Mouse (Mus musculus) forebrain, embryonic 11.5 days (tissue): Measurements from ENCODE around the gene Zfyve19. TPM values are rescaled to one million over a fixed set of nuclear protein-coding genes. Genes with fewer than 3 reads are reported as not detected.

Source experiments
- ATAC-seq: fragments of 200-750 bp; cut with Nextera tagmentation; replicated peaks from 2 replicates; pipeline ENCODE4 v1.8.0; 2017; ENCODE audit warnings: moderate TSS enrichment; ENCODE audit not compliant: low FRiP score
- DNase-seq: peaks from one replicate; pipeline ENCODE4 v3.0.0-alpha.2; 2017; ENCODE audit warnings: low spot score
- H3K27ac ChIP-seq: fragments of 300-500 bp; sonication (generic); 2 replicates; pipeline ENCODE4 v1.5.1; 2014; ENCODE audit warnings: low read depth, low read length
- H3K27me3 ChIP-seq: fragments of 300-500 bp; sonication (generic); 2 replicates; pipeline ENCODE4 v1.6.1; 2014; ENCODE audit warnings: mild to moderate bottlenecking, low read length, mixed read lengths; ENCODE audit not compliant: control insufficient read depth, insufficient read depth
- H3K36me3 ChIP-seq: fragments of 300-500 bp; sonication (generic); 2 replicates; pipeline ENCODE4 v1.6.1; 2014; ENCODE audit warnings: mild to moderate bottlenecking, low read length, moderate library complexity, mixed read lengths; ENCODE audit not compliant: control insufficient read depth, insufficient read depth
- H3K4me1 ChIP-seq: fragments of 300-500 bp; sonication (generic); replicated peaks from 2 replicates; pipeline ENCODE4 v1.6.1; 2014; ENCODE audit warnings: low read length, mixed read lengths; ENCODE audit not compliant: control insufficient read depth, insufficient read depth
- H3K4me2 ChIP-seq: fragments of 300-500 bp; sonication (generic); 2 replicates; pipeline ENCODE4 v1.6.1; 2014; ENCODE audit warnings: low read depth, mild to moderate bottlenecking, low read length, moderate library complexity, mixed read lengths; ENCODE audit not compliant: severe bottlenecking
- H3K4me3 ChIP-seq: fragments of 300-500 bp; sonication (generic); 2 replicates; pipeline ENCODE4 v1.5.1; 2014; ENCODE audit warnings: low read depth, low read length
- H3K9ac ChIP-seq: fragments of 300-500 bp; sonication (generic); 2 replicates; pipeline ENCODE4 v1.6.1; 2014; ENCODE audit warnings: low read length
- H3K9me3 ChIP-seq: fragments of 300-500 bp; sonication (generic); 2 replicates; pipeline ENCODE4 v1.6.1; 2016; ENCODE audit warnings: low read length, mixed read lengths; ENCODE audit not compliant: control insufficient read depth
- WGBS: fragments of 180-500 bp; shearing (Covaris S2); extraction: QIAGEN DNeasy Blood & Tissue Kit; methylation state at CpG from one replicate; pipeline ENCODE4 v1.1.7; 2014; 5-methylcytosine and 5-hydroxymethylcytosine counted together
- polyA plus RNA-seq: library from polyadenylated mRNA; unstranded; fragments of >200 nt; fragmentation: Nextera tagmentation; extraction: Ambion mirVana; gene quantifications from 2 replicates; pipeline ENCODE4 v1.2.1, GENCODE M21; 2014

The Zfyve19 gene
- polyA plus RNA-seq, 1 experiment from 2014 or later = 41.7 TPM

DNA sequence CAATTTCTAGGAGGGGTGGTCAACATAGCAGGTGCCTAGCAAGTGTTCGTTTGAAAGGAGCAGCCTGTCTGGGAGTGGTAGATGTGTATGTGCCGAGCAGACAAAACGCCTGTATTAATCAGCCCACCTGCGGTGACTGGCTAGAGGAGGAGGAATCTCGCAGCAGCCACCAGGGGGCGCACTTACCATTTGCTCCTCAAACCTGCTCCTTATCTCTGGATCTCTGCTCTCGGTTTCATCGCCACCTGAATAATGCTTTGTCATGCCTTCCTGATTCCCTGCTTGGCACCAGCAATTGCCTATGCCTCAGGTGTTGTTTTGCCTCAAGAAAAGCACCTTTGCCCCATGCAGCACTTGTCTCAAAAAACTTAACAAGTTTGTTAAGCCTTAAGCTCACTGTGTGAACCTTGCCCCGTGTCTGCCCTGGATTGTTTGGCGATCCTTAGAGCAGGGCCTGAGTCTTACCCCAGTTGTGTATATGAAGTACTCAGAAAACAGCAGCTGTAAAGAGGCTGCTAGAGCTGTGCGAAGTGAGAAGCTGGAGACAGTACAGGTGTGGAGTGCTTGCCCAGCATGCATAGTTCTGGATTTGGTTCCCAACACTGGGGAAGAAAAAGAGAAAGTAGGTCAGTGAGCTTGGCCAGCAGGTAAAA lies 42.5 kb downstream of the Zfyve19 start:
- Histone ChIP-seq H3K9me3 (no peaks in the 10 kb centered on the region), H3K4me3 (no peak overlapping the region), H3K27ac (no peak overlapping the region), H3K9ac (no peak overlapping the region), H3K36me3 (no peaks in the 10 kb centered on the region), H3K4me1 (no peaks in the 10 kb centered on the region), H3K4me2 (no peak overlapping the region), H3K27me3 (no peaks in the 10 kb centered on the region)
- peak; percentile 63; the same call in 1 of the 2 replicates for ATAC-seq
- WGBS = 14% methylated on average over 11 of the region's 11 CpGs
- DNase-seq = peak; percentile 93

DNA sequence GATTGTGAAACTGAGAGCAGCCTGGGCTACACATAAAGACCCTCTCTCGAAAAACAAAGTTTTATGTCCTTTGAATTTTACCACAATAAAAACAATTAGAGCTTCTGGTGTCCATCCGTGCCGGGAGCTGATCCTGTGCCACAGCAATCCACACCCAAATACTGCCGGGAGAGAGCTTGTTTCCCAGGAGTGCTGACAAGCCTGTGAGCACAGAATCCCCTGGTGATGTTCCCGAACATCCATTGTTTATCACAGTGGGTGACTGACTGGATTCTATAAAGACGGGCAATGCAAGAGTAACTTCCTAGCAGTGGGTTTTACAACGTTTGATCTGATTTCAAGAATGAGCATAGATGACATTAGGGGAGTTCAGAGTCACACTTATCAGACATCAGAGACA lies 46.6 kb downstream of the Zfyve19 start:
- DNase-seq (no peak), ATAC-seq (no peak)
- Histone ChIP-seq H3K27me3 (no peaks in the 10 kb centered on the region), H3K9ac (no peak overlapping the region), H3K4me1 (no peaks in the 10 kb centered on the region), H3K9me3 (no peaks in the 10 kb centered on the region), H3K4me2 (no peak overlapping the region), H3K27ac (no peak overlapping the region), H3K4me3 (no peak overlapping the region), H3K36me3 (no peaks in the 10 kb centered on the region)
- WGBS = 12% methylated on average over 7 of the region's 7 CpGs

DNA sequence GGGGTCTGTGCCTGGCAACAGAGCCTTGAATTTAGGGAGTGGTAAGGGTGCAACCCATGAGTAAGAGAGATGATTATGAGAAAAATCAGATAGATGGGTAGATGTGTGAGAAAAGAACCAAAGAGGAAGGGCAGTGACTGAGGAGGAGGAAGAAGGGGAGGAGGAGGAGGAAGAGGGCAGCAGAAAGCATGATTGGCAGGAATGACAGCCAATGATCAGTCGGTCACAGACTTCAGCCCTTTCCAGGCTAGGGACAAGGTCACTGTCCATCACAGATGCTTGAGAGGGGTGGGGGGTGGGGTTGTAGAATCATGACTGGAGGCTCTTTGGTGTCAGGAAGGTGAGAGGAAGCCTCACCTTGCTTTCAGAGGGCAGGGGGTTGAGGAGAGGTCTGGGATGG lies 52.1 kb downstream of the Zfyve19 start:
- Histone ChIP-seq H3K27ac (no peak overlapping the region), H3K4me2 (no peak overlapping the region), H3K4me3 (no peak overlapping the region), H3K9me3 (no peaks in the 10 kb centered on the region), H3K36me3 (no peaks in the 10 kb centered on the region), H3K27me3 (no peaks in the 10 kb centered on the region), H3K4me1 (no peaks in the 10 kb centered on the region), H3K9ac (no peak overlapping the region)
- ATAC-seq (no peak), DNase-seq (no peak)
- WGBS = 70% methylated on average over 1 of the region's 1 CpGs

DNA sequence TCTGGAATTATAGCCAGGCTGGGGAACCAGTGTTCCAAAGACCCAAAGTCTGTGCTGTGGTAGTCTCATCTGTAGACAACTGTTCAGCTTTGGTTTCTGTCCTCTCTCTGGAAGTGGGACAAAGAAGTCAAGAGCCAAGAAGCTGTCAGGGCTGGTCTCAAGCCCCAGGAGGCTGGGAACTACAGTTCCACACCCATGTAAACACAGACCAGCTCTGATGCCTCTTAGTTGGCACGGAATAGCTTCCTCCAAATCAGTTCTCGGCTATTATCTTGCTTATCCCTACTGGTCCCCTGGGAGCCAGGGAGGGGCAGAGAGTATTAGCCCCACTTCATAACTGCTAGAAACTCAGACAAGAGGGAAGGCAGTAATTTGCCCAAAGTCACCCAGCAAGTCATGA lies 52.9 kb downstream of the Zfyve19 start:
- WGBS = 60% methylated on average over 2 of the region's 2 CpGs
- Histone ChIP-seq H3K4me3 (no peak overlapping the region), H3K4me2 (no peak overlapping the region), H3K4me1 (no peaks in the 10 kb centered on the region), H3K9ac (no peak overlapping the region), H3K36me3 (no peaks in the 10 kb centered on the region), H3K27ac (no peak overlapping the region), H3K9me3 (no peaks in the 10 kb centered on the region), H3K27me3 (no peaks in the 10 kb centered on the region)
- DNase-seq = no peak
- no peak for ATAC-seq

DNA sequence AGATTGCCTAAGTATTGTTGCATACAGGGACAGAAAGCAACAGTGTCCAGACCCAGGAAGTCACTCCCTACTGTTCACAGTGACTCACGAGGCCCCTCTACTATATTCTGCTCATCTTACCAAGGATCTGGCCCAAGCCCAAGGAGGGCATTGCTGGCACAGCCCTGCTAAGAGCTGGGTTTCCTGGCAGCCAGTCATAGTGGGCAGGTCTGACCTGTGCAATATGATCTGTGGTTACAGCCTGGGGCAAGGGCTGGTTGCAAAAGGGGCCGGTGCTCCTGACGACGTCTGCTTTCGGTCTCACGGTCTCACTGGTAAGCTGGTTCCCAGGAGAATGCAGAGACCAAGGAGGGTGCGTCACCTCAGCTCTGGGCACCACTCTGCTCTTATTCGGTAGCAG lies 54.6 kb downstream of the Zfyve19 start:
- Histone ChIP-seq H3K9ac (no peak overlapping the region), H3K27me3 (no peaks in the 10 kb centered on the region), H3K4me2 (no peak overlapping the region), H3K4me1 (no peaks in the 10 kb centered on the region), H3K4me3 (no peak overlapping the region), H3K36me3 (no peaks in the 10 kb centered on the region), H3K9me3 (no peaks in the 10 kb centered on the region), H3K27ac (no peak overlapping the region)
- ATAC-seq (no peak), DNase-seq (no peak)
- 52% methylated on average over 8 of the region's 8 CpGs for WGBS

DNA sequence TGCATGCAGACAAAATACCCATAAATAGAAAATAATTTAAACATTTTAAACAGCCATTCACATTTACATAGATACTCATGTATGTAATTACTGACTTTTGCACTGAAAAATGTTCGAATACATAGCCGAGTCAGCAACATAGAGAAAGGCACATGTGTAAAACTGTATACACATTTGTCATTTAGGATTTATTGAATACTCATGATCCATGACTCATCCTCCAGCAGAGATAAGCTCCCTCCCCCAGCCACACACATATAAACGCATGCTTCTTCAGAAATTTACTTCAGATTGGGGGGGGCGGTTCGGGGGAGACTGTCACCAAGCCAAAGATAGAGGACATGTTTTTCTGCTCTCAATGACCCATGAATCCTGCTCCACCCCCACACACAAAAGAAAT lies 55.4 kb downstream of the Zfyve19 start:
- Histone ChIP-seq H3K4me2 (no peak overlapping the region), H3K9ac (no peak overlapping the region), H3K9me3 (no peaks in the 10 kb centered on the region), H3K36me3 (no peaks in the 10 kb centered on the region), H3K27me3 (0 out of 2 replicates have a peak, but pooled peaks cover under 1% of the 10 kb centered on the region), H3K27ac (no peak overlapping the region), H3K4me3 (no peak overlapping the region), H3K4me1 (no peaks in the 10 kb centered on the region)
- ATAC-seq (no peak), DNase-seq (no peak)
- 88% methylated on average over 5 of the region's 5 CpGs for WGBS

Other genes with a start within 250 kb of the Zfyve19 start
- gene Ccdc32, start 179.2 kb upstream of the Zfyve19 start, polyA plus RNA-seq = 22.1 and 24.0 TPM in 2 replicates
- 8.3 and 8.9 TPM in 2 replicates for gene Rpusd2, start 173.8 kb upstream of the Zfyve19 start, polyA plus RNA-seq
- 61.0 and 69.4 TPM in 2 replicates for gene Knl1, start 161.5 kb upstream of the Zfyve19 start, polyA plus RNA-seq
- 84.2 and 91.2 TPM in 2 replicates for gene Rad51, start 95.8 kb upstream of the Zfyve19 start, polyA plus RNA-seq
- gene Rmdn3, start 51.6 kb upstream of the Zfyve19 start, polyA plus RNA-seq = 52.2 and 53.6 TPM in 2 replicates
- gene Gchfr, start 40.8 kb upstream of the Zfyve19 start, polyA plus RNA-seq = 2.7 and 4.1 TPM in 2 replicates
- gene Gm14137, start 34.1 kb upstream of the Zfyve19 start, polyA plus RNA-seq = 0.28 and 0.29 TPM in 2 replicates
- gene Dnajc17, start 178 bp downstream of the Zfyve19 start, polyA plus RNA-seq = 26.6 and 27.1 TPM in 2 replicates
- gene Ppp1r14d, start 21.3 kb downstream of the Zfyve19 start, polyA plus RNA-seq = not detected in 2 replicates
- 2.2 and 2.8 TPM in 2 replicates for gene Spint1, start 28.7 kb downstream of the Zfyve19 start, polyA plus RNA-seq
- gene Rhov, start 62.7 kb downstream of the Zfyve19 start, polyA plus RNA-seq = 0.83 and 0.90 TPM in 2 replicates
- gene Vps18, start 80.1 kb downstream of the Zfyve19 start, polyA plus RNA-seq = 18.5 and 20.5 TPM in 2 replicates
- gene Dll4, start 117.2 kb downstream of the Zfyve19 start, polyA plus RNA-seq = 2.8 and 3.7 TPM in 2 replicates
- gene Chac1, start 142.6 kb downstream of the Zfyve19 start, polyA plus RNA-seq = 0.90 and 2.0 TPM in 2 replicates